Mouse (Mus musculus) heart, adult 9 months (tissue): Measurements from ENCODE around the gene Nuak2.

ENCODE experiments used
- DNase-seq, 2 experiments: peaks; one replicate each; pipeline ENCODE4 v3.0.0; 2022; ENCODE audit warnings: low spot score in 2 of 2

Gene Nuak2

DNA sequence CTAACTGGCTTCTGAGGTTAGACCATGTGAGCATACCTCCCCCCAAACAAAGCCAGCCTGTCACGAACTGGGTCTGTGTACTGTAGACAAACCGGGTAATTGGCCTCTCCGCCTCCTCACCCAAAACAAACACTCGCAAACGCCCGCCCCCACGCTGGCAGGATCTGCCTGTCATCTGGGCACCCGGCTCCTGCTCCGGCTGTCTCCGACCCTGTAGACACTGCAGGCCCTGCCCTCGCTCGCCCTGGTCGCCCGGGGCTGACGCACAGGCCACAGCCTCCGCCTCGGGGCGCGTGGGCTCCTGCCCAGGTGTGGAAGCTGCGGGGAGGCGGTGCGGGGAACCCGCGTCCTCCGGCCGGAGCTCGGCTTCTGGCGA, 17.5 kb upstream of the Nuak2 start, which contains the start of gene Klhdc8a:
Gene Klhdc8a, plus strand, starts transcription at position 202 of the 376 bp plus-strand sequence.
- no peak for DNase-seq

GRCm38 (mm10) chr1:132298801-132299464, 17.0 kb upstream of the Nuak2 start:
- DNase-seq = no peak

DNA sequence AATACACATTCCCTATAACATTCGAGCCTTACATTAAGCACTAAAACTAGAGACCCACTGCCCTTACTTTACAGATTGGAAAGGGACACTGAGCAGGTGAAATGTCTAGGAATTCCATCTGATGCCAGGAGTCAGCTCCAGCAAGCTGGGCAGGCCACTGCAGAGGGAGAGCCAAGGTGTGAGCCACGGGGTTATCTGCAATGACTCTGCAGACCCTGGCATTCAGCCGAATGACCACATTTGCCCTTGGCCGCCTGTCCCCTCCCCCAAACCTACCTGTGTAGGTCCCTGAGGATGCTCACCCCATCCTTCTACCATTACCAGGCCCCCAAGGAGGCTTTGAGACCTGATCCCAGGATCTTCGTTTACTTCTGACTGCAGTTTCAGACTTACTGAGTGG, 16.2 kb upstream of the Nuak2 start:
- DNase-seq = no peak

GRCm38 (mm10) chr1:132301242-132301641, 14.7 kb upstream of the Nuak2 start:
- no peak for DNase-seq

GRCm38 (mm10) chr1:132302341-132302866, 13.5 kb upstream of the Nuak2 start:
- no peak for DNase-seq

- no peak for DNase-seq
Measured at GRCm38 (mm10) chr1:132304618-132305214, 11.2 kb upstream of the Nuak2 start.

GRCm38 (mm10) chr1:132306160-132306559, 9.8 kb upstream of the Nuak2 start:
- no peak for DNase-seq

DNA sequence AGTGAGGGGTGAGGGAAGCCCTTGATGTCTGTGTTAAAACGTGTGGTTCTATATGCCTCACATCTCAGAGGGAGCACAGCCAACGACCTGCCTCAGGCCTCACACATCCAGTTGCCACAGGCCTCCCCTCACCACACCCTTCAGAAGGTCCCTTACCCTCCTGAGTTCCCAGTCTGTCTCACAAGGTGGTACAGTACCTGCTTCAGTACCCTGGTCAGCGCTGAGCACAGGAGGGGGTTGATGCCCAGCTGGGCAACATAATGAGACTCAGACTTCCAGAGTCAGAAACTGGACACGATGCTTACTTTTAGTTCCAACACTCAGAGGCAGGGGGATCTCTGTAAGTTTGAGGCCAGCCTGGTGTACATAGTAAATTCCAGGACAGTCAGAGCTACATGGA, 9.1 kb upstream of the Nuak2 start:
- DNase-seq = no peak

DNA sequence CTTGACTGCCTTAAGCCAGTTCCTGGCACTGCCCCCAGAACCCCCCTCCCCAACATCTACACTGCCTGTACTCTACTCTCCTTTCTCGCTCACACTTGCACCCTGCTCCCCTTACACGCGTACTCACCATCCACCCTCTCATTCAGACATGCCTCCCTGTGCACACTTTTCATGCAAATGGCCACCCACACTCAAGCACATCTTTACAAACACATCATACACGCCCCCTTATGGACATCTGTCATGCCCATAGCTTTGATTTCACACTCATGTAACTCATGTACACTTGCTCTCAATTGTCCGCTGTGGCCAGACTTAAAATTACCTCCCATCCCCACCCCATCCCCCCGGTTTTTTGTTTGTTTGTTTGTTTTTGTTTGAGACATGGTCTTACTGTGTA, 8.0 kb upstream of the Nuak2 start:
- no peak for DNase-seq

- DNase-seq = no peak
Measured at GRCm38 (mm10) chr1:132308674-132309073, 7.3 kb upstream of the Nuak2 start.

- no peak for DNase-seq
Measured at GRCm38 (mm10) chr1:132310754-132311153, 5.2 kb upstream of the Nuak2 start.

DNA sequence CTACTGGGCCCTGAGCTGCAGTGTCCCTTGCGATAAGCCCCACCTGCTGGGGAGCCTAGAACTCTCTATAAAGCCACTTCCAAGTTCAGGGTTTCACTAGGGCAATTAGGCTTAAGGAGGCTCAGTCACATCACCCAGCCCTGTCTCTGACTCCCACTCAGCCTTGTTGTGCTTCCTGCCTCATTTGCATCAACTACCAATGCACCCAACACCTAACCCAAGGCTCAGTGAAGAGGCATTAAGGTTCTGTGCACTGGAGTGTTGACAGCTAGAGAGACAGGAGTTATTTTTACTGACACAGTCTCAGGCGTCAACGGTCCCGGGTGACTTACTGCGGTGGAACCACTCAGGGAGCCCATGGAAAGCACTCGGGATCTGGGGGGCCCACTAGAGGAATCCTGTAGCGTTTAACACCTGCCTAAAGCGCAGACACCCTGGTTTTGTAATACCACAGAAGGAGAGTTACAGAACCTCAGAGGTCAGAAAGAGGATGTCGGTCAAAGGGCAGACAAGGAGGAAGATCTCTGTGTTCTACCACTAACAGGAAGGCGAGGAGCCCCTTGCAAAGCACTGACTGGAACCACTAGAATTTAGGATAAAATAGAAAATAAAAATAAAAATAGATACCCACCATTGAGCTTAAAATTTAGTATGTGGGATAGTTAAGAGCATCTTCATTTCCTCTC, 4.6 kb upstream of the Nuak2 start:
- DNase-seq = no peak

DNA sequence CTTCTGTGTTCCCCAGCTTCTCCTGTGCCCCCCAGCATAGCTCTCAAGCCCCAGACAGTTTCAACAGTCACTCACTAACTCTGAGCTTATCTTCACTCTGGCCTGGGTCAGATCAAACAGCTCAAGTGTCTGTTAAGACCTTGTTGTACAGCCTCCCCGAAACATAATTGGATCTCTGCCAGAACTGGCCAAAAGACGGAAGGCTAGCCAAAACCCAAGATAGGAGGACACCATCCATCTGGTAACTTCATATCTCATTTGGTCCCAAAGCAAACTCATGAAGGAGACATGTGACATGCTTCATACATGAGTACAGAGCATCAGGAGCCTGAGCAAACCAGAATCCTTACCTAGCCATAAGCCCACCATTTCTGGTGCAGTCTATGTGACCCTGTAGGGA, 3.9 kb upstream of the Nuak2 start:
- no peak for DNase-seq

GRCm38 (mm10) chr1:132312703-132313102, 3.2 kb upstream of the Nuak2 start:
- DNase-seq = peak; percentile 44 to 76

DNA sequence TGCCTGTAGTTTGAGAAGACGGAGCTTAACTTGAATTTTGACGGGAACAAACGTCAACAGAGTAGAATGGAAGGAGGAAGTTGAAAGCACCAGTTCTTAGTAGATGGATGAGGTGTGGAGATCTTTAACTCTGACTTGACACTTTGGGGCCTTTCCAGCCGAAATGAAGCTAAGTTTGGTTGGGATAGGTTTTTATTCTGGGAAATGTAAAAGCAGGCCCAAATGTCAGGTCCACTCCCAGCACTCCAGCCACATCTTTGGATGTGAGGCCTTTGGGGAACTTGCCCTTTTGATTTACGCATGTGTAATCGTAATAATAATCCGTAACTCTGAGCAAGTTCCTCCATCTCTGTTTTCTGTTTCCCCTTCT, 684 bp downstream of the Nuak2 start:
- no peak for DNase-seq

DNA sequence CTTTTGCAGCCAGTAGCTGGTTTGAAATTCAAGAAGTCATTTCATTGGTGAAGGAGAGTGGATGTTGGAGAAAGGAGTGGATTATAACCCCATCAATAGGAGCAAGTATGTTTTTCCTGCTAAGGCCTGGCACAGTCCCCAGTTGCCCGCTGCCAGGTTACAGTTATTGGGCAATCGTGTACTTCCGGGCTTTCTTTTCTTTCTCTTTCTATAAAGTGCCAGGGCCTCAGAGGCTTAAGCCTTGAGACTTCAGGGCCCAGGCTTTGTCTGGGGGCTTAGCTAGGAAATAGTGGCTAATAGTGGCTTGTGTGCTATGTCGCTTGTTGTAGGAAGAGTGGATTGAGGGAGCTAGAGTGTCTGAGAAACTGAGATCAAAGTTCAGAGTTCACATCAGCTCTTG, 1.5 kb downstream of the Nuak2 start:
- DNase-seq = no peak

DNA sequence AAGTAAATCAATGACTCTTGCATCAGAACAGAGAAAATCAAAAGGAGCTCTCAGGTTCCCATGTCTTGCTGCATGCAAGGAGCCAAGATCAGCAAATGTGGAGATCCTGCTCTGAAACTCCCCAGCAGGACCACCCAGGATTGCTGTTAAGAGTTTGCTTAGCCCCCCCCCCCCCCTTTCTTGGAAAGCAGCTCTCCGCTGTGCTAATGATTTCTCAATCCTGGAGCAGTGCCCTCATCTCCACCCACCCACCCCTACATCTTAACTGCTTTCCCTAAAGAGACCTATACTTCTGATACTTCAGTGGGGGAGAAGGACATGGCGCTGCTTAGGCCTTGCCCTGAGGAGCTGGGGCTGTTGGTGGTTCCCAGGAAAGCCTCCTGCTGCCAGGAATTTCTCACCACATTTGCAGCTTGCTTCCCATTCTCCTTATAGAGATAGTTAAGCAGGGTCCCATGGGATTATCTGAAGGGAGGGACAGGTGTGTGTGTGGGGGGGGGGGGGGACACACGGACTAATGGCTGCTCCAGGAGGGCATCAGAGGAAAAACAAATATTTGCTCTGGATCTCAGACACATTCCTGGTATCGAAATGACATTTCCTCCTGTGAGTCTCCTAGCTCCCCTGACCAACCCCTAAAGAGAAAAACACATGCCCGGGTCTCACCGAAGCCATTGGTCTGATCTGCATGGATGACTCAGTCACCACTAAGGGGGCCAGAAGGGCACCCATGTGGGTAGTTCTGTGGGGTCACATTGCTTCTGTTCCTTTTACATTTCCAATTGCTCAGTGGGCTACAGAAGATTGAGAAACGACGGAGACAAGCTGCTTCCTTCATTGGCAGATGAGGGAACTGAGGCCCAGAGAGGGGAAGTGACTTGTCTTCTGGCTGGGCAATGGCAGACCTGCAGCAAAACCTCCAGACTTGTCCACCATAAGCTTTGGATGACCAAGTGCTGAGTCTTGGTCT, 2.3 kb downstream of the Nuak2 start:
- DNase-seq = no peak

- no peak for DNase-seq
Measured at GRCm38 (mm10) chr1:132319242-132319641, 3.3 kb downstream of the Nuak2 start.

DNA sequence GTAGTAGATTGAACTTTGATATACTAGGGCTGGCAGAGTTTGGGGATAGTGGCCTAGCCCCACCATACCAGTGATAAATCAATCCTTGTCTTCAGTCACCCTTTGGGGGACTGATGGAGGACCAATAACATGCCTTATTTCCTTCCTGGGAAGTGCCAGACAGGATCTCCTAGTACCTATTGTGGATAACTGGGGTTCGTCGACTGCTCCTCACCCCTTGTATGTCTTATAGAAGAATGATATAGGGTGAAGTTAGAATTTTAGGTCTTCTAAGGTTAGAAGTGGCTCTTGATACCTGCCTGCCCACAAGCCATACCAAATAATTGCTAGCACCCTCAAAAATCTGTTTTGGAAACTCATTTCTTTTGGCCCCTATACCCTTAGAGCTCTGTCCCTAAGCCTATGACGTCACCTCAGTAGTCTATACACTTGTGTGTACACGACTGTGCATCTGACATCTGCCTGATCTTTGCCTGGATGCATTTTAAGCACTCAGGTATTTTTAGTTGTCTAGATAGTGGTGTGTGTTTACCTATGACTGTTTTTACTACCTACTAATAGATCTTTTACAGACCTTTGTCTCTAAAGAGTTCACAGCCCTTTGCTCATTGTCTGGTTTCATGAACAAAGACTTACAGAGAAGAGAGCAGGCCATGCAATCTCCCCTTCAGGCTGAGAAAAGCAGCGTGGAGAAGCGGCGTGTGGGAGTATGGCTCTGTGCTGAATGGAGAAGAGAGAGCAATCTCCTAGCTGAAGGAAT, 6.1 kb downstream of the Nuak2 start:
- DNase-seq = no peak

- DNase-seq = peak in 1 of 2 experiments; percentile 55
Measured at GRCm38 (mm10) chr1:132322711-132323542, 7.0 kb downstream of the Nuak2 start.
